Mouse (Mus musculus): ENCODE measurements around the gene Acat3.

Gene Acat3

DNA sequence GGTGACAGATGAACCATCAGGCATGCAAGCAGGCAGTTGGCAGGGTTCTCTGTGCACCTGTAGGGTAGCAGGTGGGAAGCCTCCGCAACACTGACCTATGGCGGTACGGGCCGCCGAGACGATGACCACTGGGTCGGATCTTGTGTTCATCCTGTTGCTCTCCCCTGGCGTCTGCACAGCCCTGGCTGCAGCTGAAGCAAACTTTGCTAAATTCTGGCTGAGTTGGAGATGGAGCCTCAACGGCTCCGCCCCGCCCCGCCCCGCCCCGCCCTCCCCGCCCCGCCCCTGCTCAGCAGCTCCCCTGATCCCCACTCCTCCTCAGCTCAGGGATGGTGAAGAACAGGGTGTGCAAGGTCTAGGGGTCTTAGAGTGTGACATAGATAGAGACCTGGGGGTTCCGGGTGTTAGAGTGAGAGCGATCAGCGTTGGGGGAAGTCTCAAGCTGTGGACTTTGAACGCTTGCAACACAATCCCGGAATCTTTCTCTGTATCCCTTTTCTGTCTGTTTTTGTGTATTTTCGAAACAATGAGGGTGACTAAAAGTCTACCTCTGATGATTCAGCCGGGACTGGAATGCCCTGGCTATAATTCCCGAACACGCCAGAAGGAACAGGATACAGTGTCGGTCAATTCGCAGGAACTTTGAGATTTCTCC is at the start of gene Acat3:
Gene Acat3, minus strand, starts transcription at position 450 of the 655 bp plus-strand sequence.
- WGBS, result 9% methylated on average over 27 of the region's 27 CpGs

DNA sequence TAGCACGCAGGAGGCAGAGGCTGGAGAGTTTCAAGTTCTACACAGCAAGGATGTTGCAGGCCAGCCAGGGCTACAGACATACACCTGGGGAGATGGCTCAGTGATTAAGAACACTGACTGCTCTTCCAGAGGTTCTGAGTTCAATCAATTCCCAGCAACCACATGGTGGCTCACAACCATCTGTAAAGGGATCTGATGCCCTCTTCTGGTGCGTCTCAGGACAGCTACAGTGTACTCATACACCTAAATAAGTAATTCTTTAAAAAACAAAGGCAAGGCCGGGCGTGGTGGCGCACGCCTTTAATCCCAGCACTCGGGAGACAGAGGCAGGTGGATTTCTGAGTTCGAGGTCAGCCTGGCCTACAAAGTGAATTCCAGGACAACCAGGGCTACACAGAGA is 47.7 kb upstream of the Acat3 start:
- WGBS, result 87% methylated on average over 8 of the region's 8 CpGs

DNA sequence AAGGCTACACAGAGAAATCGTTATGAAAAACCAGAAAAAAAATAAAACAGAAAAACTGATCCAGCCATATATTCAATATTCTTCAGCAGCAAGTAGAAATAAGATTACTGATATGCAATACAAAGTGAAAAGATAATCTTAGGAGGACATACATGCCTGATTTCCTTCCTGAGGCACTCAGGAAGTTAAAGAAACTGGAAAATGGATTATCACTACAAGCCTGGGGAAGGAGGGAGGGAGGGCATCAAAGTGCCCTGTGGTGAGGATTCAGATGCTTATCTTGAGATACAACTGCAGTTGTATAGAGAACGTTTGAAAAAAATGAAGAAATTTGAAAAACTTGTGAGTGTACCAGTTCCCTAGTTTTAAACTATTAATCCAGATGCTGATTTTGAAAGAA is 43.6 kb upstream of the Acat3 start:
- WGBS, result 73% methylated on average over 2 of the region's 2 CpGs

DNA sequence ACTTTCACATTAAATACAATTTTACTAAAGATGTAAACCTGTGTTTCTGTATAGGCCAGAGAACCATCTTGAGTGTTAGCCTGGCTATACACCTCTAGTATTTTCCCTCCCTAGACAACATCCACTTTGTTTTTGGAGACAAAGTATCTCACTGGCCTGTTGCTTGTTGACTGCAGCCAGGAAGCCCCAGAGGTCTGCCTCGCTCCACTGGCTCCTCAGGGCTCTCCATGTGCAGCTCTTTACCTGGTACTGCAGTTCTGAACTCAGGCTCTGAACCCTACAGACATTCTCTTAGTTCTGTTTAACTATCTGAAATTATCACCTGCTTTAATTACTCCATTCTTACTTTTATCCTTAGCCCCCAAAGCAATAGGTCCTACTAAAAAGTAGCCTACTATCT is 38.1 kb upstream of the Acat3 start:
- 96% methylated on average over 1 of the region's 1 CpGs for WGBS

DNA sequence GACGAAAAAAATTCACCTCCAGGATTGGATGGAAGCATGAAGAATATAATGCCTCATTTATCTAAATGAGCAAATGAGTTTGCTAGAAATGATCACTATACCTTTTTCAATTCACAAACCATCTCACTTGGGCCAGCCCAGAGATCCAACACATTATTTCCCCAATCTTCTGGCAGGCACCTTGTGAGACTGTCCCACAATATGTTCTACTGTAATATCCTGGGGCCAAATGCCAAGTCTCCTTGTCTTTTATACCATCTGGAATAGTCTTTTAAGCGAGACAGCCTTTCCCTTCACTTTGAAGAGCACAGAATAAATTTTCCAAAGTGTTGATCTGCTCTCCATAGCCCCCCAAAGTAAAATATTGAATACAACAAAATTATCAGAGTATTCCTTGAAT is 33.5 kb upstream of the Acat3 start:
- 49% methylated on average over 2 of the region's 2 CpGs for WGBS

DNA sequence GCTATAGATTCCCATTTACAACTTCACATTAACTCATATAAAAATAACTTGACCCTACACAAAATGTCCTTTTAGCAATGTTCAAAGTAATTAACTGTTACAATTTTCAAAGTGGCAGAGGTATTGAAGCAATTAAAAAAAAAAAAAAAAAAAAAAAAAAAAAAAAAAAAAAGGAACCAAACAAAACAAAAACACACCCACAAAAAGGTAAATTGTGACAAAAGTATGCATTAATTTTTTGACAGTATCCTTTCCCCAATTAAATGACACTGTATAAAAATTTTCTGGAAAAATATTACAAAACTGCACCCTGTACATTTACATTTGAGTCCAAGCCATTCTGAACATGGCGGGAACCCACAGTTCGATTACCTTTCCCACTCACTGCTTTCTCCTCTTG is 26.8 kb upstream of the Acat3 start:
- 83% methylated on average over 2 of the region's 2 CpGs for WGBS

DNA sequence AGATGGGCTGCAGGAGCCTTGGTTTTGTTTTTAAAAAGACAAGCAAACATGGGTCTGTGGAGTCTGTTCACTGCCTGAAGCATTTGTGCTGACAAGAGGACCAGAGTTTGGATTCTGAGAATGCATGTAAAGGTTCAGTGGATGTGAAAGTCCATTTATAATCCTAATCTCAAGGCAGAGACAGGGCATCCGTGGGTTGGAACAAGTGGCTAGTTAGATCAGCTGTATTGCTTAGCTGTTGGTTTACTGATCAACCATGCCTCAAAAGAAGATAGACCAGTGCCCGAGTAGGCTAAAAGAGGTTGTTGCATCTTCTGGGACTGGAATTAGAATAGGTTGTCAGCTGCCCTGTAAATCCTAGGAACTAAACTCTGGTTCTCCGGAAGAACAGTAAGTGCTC is 23.1 kb upstream of the Acat3 start:
- WGBS, result 87% methylated on average over 3 of the region's 3 CpGs

DNA sequence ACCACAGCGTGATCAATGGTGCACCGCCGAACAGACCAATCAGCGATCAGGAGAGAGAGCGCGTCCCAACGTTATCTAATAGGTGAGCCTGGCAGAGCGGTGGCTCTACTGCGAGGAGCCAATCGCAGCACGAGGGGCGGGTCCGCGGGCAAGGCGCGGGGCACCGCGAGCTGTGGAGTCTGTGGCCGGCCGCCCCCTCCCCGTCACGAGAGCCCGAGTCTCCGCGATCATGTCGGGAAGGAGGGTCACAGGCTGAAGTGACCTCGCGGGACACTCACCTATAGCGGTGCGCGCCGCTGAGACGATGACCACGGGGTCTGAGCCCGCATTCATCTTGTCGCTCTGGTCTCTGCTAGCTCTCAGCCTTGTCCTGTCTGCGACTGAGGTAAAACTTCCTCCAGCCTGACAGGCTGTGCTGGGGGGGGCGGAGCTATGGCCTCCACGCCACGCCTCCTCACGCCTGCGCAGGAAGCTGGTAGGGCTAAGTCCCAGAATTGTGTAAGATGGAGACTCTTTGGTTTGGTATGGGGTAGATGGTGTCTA is 20.0 kb upstream of the Acat3 start, which contains the start of gene Acat2:
Gene Acat2, minus strand, starts transcription at position 417 of the 543 bp plus-strand sequence.
- under 1% methylated on average over 42 of the region's 42 CpGs for WGBS

DNA sequence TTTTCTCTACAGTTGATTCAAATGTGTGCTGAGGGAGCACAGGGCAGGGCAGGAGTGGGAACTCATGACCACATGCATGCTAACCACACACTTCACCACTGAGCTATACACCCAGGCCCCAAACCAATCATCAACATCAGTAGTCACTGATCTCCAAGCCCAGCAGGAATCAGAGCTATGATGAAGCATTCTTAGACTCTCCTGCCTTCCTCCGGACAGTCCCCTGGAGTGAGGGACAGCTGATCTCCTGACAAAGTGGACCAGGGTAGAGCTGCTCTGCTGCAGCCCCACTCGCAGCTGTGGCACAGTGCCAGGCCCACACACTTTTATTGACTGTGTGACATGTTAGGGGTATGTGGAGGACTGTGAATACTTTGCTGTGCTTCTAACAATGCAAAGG is 19.0 kb upstream of the Acat3 start:
- 20% methylated on average over 2 of the region's 2 CpGs for WGBS

DNA sequence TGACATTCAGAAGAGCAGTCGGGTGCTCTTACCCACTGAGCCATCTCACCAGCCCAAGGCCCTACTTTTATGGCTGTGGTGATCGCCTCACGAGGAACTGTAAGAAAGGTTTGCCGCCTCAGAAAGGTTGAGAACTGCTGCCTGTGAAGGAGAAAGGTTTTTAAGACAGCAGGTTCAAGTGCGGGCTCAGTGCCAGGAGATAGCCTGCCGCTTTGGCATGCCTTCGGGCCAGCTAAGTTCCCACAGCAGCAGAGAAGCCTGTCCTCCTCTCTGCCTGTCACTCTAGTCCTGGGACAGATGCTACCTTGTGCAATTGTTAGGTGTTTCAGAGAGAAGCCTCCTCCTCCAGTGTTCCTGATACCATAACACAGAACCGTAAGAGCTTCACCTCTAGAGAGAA is 16.3 kb upstream of the Acat3 start:
- WGBS, result 82% methylated on average over 8 of the region's 8 CpGs

DNA sequence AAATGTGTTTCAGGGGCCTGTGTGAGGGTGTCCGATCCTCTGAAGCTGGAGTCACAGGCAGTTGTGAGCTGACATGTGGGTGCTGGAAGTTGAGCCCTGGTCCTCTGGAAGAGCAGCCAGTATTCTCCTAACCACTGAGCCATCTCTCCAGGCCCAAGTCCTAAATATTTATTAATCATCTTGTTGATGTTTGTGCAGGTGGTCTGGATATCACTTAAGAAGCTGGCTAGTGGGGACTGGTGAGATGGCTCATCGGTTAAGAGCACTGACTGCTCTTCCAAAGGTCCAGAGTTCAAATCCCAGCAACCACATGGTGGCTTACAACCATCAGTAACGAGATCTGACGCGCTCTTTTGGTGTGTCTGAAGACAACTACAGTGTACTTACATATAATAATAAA is 9.3 kb upstream of the Acat3 start:
- WGBS, result 92% methylated on average over 5 of the region's 5 CpGs

DNA sequence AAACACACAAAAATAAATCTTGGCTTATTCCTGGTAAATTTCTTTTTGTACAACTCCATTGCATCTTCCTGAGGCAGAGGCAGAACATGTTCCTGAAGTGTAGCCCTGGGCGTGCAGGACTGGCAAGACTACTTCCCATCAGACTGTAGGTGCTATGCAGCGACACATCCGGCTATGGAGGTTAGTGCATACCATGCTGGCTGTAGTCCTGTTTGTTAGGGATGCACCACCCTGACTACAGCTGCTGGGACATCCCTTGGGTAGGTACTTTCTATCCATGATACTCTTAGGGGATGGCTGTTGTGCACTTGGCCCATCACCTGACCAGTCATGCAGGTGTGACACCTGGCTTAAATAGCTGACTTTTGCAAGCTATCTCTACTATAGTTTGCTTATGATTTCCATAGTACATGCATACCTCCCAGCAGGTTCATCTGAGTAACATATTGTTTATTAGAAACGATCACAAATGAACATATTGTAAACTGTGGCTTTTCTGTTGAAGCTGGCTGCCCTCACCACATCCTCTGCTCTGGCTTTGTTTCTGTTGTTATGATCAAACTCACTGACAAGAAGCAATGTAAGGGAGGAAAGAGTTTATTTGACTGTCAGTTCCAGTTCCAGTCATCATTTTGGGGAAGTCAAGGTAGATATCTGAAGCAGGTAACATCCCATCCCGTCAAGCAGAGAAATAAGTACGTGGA is 2.2 kb upstream of the Acat3 start:
- WGBS, result 88% methylated on average over 6 of the region's 6 CpGs

DNA sequence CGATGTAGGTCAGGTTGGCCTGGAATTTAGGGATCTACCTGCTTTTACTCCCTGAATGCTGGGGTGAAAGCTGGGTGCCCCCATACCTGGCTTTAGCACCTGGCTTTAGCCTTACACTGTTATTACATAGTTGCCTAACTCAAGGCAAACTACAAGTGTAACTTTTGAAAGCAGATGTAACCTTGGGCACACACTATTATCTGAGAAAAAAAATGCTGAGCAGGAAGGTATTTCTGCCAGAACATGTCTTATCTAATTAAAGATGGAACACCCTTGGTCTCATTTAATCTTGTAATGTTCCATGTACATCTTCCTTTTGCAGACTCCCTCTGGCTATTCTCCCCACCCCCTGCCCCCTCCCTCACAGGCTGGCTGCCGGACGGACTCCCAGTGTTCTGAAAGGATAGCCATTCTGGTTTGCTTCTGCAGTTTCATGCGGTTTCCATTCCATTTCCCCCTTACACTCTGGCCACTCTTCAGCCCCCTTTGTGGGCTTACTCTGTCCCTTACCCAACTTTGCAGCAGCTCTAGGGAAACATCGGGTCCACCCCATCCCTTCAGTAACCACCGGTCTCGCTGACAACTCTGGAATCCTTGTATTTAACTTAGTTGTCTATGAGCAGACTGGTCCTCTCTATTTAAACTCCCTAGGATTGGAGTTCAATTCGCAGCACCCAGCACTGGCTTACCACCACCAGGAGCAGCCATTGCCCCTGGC is 1.3 kb upstream of the Acat3 start:
- WGBS, result 76% methylated on average over 8 of the region's 8 CpGs

DNA sequence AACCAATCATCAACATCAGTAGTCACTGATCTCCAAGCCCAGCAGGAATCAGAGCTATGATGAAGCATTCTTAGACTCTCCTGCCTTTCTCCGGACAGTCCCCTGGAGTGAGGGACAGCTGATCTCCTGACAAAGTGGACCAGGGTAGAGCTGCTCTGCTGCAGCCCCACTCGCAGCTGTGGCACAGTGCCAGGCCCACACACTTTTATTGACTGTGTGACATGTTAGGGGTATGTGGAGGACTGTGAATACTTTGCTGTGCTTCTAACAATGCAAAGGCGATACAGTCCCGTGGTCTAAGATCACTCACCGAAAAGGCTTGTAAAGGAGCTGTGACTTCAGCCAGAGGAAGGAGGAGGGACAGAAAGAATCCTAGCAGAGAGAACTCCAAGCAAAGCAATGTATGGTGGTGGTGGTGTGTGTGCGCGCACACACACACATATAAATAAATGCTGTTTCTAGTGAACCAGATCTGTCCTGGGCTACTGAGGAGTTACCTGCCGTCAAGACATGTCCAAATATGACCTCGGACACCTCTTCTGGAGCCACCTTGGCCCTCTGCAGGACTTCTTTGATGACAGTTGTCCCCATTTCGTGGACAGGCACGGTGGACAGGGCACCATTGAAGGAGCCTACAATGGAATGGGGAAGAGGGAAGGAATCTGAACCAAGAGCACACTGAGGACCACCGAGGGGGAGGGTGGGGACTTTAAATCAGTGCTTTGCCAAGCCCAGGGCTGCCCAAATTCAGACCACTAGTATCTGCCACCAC is 837 bp downstream of the Acat3 start:
- WGBS, result 40% methylated on average over 4 of the region's 12 CpGs

DNA sequence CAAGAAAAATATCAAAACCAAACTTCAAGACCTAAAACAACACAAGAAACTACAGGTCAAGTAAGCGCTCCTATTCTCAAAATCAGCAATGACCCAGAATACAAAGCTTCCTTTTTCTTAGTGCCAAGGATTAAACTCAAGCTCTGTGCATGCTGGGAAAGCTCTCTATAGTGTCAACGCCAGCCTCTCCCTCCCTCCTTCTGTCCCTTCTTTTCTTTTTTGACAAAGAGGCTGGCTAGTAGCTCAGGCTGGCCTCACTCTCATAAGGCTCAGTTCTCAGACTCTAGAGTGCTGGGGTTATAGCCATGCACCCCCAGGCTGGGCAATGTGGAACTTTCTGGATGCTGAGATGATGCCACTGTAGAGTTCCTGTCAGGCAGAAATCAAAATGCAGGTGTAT is 2.3 kb downstream of the Acat3 start:
- WGBS, result 39% methylated on average over 2 of the region's 2 CpGs

DNA sequence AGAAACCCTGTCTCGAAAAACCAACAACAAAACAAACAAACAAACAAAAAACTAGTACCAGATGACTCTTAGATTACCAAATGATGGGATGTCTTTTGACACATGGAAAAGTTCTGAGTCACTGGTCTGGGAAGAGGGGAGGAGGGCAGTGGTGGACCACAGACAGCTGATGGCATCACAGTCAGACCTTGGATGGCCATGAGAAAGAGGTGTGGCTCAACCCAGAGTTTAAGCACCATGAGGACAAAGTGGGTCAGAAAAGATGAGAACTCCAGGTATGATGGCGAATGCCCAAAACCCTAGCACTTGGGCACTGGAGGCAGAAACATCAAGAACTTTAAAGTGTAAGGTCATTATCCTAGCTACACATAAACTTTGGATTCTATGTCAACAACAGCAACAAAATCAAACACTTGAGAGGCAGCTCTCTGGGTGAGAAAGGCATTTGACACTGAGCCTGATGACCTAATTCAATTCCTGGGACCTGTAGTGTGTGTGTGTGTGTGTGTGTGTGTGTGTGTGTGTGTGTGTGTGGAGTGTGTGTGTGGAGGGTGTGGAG is 2.9 kb downstream of the Acat3 start:
- 90% methylated on average over 2 of the region's 2 CpGs for WGBS

DNA sequence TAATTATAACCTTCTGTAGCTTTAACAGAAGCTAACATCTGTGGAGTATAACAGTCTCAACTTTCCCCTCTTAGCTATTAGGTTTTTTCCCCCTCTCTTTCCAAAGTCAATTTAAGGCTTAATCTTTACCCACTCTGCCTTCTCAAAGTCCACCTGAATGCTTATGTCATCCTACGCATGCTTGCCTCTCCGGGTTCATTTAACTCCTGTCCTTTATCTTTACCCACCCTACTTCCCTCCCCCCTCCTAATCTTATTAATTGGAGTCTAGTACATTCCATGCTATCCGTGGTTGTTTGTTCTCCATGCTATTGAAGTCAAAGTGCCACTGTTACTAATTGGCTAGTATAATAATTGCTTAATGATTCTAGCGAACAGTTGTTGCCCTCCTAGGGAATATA is 4.7 kb downstream of the Acat3 start:
- 55% methylated on average over 4 of the region's 4 CpGs for whole genome bisulfite sequencing

DNA sequence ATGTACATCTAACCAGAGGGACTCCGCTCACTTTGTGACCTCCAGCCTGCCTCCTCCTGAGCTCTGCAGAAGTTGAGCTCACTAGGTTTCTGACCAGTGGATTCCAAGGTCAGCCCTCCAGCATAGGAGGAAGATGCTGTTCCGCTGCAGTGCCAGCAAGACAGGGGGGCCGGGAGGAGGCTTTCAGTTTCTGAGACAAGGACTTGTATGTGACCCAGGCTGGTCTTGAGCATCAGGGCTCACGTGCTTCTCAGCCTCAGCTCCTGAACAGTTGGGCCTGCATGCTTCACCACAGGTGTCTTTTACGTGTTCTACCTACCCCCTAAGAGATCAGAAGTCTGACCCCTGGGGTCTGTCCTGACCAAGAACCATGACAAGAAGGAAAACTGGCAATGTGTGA is 8.8 kb downstream of the Acat3 start:
- WGBS, result 91% methylated on average over 5 of the region's 5 CpGs

DNA sequence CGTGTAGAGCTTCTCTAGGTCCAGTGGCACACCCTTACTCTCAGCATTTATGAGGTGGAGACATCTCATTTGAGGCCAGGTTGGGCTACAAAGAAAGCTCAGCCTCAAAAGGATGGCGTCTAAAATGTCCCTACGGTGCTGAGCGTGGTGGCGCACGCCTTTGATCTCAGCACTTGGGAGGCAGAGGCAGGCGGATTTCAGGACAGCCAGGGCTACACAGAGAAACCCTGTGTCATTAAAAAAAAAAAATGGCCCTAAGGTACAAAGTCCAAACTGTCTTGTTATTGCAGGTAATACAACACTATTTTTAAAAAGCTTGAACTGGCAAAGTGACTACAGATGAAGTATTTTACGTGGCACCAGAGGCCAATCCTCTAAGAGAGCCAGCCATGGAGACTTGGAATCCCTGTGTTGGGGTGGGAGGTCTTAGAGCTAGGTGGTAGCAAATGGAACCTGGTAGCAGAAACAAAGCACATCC is 14.7 kb downstream of the Acat3 start:
- 87% methylated on average over 8 of the region's 8 CpGs for whole genome bisulfite sequencing

DNA sequence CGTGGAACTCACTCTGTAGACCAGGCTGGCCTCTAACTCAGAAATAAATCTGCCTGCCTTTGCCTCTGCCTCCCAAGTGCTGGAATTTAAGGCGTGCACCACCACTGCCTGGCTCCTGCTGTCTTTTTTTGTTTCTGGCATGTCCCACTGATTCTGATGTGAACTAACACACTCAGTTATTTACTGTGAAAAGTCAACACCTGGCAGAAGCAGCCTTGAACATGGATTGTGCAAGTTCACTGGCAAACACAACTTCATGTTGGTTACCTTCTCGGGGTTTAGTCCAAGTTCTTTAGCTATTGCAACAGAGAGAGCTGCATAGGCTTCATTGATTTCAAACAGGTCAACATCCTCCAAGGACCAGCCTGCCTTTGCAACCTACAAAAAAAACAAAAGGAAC is 15.4 kb downstream of the Acat3 start:
- WGBS, result 74% methylated on average over 3 of the region's 3 CpGs

DNA sequence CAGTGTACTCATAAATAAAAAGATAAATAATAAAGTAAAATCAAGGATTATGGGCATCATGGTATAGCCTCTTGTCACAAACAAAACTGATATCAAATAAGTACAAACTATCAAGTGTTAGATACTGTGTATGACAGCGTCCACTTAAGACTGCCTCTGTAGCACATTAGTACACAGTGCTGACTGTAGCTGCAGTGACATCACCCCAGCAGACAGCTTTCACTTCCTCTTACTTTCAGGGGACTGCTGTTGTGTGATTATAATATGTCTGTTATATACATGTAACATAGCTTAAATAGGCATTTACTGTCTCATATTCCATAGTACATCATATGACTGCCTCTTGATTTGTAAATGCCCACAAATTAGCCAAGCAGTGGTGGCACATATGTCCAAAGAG is 19.3 kb downstream of the Acat3 start:
- WGBS, result 86% methylated on average over 1 of the region's 1 CpGs
